Mouse (Mus musculus): ENCODE results near the gene Cpeb4. TPM values are rescaled to one million over a fixed set of nuclear protein-coding genes. Genes with fewer than 3 reads are reported as not detected.
"Not testable (repeated sequence)": the region's sequence is repeated elsewhere in the genome, so short reads cannot be mapped to it uniquely, and the experiment has no call there.

Cpeb4 gene
- polyA plus RNA-seq, 1 experiment from 2014 or later, result 5.9 TPM

- ATAC-seq (replicated peaks; ENCODE audit: extremely low read depth, insufficient read depth, low FRiP score), result no peak
Measured at GRCm38 (mm10) chr11:31974132-31974531, 102.1 kb downstream of the Cpeb4 start.

GRCm38 (mm10) chr11:31974826-31975225 lies 102.8 kb downstream of the Cpeb4 start:
- Histone ChIP-seq H3K4me2 (ENCODE audit: low read depth, low read length) (no peak overlapping the region), H3K27ac (ENCODE audit: low read length) (no peak overlapping the region), H3K9ac (ENCODE audit: low read length) (no peak overlapping the region), H3K4me3 (ENCODE audit: low read length) (no peak overlapping the region), H3K4me1 (ENCODE audit: control insufficient read depth, insufficient read depth, low read length) (no peaks in the 10 kb centered on the region), H3K27me3 (ENCODE audit: control insufficient read depth, insufficient read depth, low read length) (no peaks in the 10 kb centered on the region), H3K36me3 (ENCODE audit: control insufficient read depth, insufficient read depth) (no peaks in the 10 kb centered on the region), H3K9me3 (replicated peaks; ENCODE audit: control insufficient read depth, low read length) (peaks cover 5% of the 10 kb centered on the region)
- no peak for ATAC-seq (replicated peaks; ENCODE audit: extremely low read depth, insufficient read depth, low FRiP score)
- WGBS, result 39% methylated on average over 8 of the region's 8 CpGs

More at GRCm38 (mm10) chr11:31974132-31974531, 102.1 kb downstream of the Cpeb4 start:
- Histone ChIP-seq H3K4me1 (ENCODE audit: control insufficient read depth, insufficient read depth, low read length) (no peaks in the 10 kb centered on the region), H3K9ac (ENCODE audit: low read length) (no peak overlapping the region), H3K9me3 (replicated peaks; ENCODE audit: control insufficient read depth, low read length) (no peaks in the 10 kb centered on the region), H3K36me3 (ENCODE audit: control insufficient read depth, insufficient read depth) (no peaks in the 10 kb centered on the region), H3K27me3 (ENCODE audit: control insufficient read depth, insufficient read depth, low read length) (no peaks in the 10 kb centered on the region), H3K4me2 (ENCODE audit: low read depth, low read length) (no peak overlapping the region), H3K4me3 (ENCODE audit: low read length) (no peak overlapping the region), H3K27ac (ENCODE audit: low read length) (no peak overlapping the region)
- 68% methylated on average over 4 of the region's 4 CpGs for WGBS

- 75% methylated on average over 5 of the region's 5 CpGs for WGBS
- peaks cover 8% of the 10 kb centered on the region for H3K9me3 ChIP-seq (replicated peaks; ENCODE audit: control insufficient read depth, low read length)
- no peak overlapping the region for H3K27ac ChIP-seq (ENCODE audit: low read length)
- no peaks in the 10 kb centered on the region for H3K4me1 ChIP-seq (ENCODE audit: control insufficient read depth, insufficient read depth, low read length)
- no peak for ATAC-seq (replicated peaks; ENCODE audit: extremely low read depth, insufficient read depth, low FRiP score)
- no peak overlapping the region for H3K9ac ChIP-seq (ENCODE audit: low read length)
- H3K36me3 ChIP-seq (ENCODE audit: control insufficient read depth, insufficient read depth), result no peaks in the 10 kb centered on the region
- H3K27me3 ChIP-seq (ENCODE audit: control insufficient read depth, insufficient read depth, low read length), result no peaks in the 10 kb centered on the region
- no peak overlapping the region for H3K4me2 ChIP-seq (ENCODE audit: low read depth, low read length)
- H3K4me3 ChIP-seq (ENCODE audit: low read length), result no peak overlapping the region
Measured at GRCm38 (mm10) chr11:31975678-31976077, 103.7 kb downstream of the Cpeb4 start.

- Histone ChIP-seq H3K4me3 (ENCODE audit: low read length) (no peak overlapping the region), H3K9me3 (replicated peaks; ENCODE audit: control insufficient read depth, low read length) (peaks cover 8% of the 10 kb centered on the region), H3K27me3 (ENCODE audit: control insufficient read depth, insufficient read depth, low read length) (no peaks in the 10 kb centered on the region), H3K9ac (ENCODE audit: low read length) (no peak overlapping the region), H3K36me3 (ENCODE audit: control insufficient read depth, insufficient read depth) (no peaks in the 10 kb centered on the region), H3K4me1 (ENCODE audit: control insufficient read depth, insufficient read depth, low read length) (no peaks in the 10 kb centered on the region), H3K27ac (ENCODE audit: low read length) (no peak overlapping the region), H3K4me2 (ENCODE audit: low read depth, low read length) (no peak overlapping the region)
- WGBS, result 54% methylated on average over 5 of the region's 5 CpGs
- no peak for ATAC-seq (replicated peaks; ENCODE audit: extremely low read depth, insufficient read depth, low FRiP score)
Measured at GRCm38 (mm10) chr11:31976137-31976536, 104.1 kb downstream of the Cpeb4 start.

DNA sequence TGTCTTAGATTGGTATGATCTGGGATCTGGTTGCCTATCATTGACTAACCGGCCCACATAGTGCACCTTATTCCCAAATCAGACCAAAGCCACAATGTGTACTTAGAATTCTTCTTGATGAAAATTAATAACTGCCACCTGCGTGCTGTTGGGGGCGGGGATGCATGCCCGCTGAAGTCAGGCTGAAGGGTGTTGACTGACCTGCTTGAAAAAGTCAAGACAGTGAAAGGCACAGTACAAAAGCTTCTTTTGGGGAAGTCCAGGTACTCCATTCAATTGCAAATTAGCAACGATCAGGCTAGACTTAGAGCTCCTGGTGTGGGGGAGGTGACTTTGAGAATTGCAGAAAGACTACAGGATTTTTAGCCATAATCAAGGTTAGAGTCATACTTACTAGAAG lies 108.1 kb downstream of the Cpeb4 start:
- H3K27ac ChIP-seq (ENCODE audit: low read length); H3K4me1 ChIP-seq (ENCODE audit: control insufficient read depth, insufficient read depth, low read length); H3K9ac ChIP-seq (ENCODE audit: low read length); H3K4me2 ChIP-seq (ENCODE audit: low read depth, low read length); H3K36me3 ChIP-seq (ENCODE audit: control insufficient read depth, insufficient read depth); H3K27me3 ChIP-seq (ENCODE audit: control insufficient read depth, insufficient read depth, low read length); H3K4me3 ChIP-seq (ENCODE audit: low read length); H3K9me3 ChIP-seq (replicated peaks; ENCODE audit: control insufficient read depth, low read length); ATAC-seq (replicated peaks; ENCODE audit: extremely low read depth, insufficient read depth, low FRiP score): not testable (repeated sequence)
- 88% methylated on average over 5 of the region's 5 CpGs for WGBS

DNA sequence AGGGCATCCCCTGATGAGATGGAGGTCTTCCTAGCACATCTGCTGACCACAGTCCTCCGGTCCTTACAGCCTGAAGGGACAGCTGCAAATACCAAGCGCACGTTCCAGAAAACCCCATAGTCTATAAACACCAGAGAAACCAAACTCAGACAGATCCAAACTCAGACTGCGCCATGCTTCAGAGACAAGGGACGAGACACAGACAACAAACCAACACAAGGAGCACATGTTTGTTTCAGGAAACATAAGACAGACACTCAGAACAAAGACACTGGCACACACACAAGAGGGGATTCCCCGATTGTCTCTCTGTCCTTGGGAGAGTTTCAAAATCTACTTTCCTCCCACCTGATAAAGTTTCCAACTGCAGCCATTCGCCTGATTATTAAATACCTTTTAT lies 109.8 kb downstream of the Cpeb4 start:
- Histone ChIP-seq H3K27me3 (ENCODE audit: control insufficient read depth, insufficient read depth, low read length) (no peaks in the 10 kb centered on the region), H3K4me3 (ENCODE audit: low read length) (no peak overlapping the region), H3K9me3 (replicated peaks; ENCODE audit: control insufficient read depth, low read length) (peaks cover 8% of the 10 kb centered on the region), H3K4me2 (ENCODE audit: low read depth, low read length) (no peak overlapping the region), H3K27ac (ENCODE audit: low read length) (no peak overlapping the region), H3K4me1 (ENCODE audit: control insufficient read depth, insufficient read depth, low read length) (no peaks in the 10 kb centered on the region; the same call in 1 of the 2 replicates), H3K9ac (ENCODE audit: low read length) (no peak overlapping the region), H3K36me3 (ENCODE audit: control insufficient read depth, insufficient read depth) (no peaks in the 10 kb centered on the region)
- no peak for ATAC-seq (replicated peaks; ENCODE audit: extremely low read depth, insufficient read depth, low FRiP score)
- WGBS, result 79% methylated on average over 7 of the region's 7 CpGs

- not testable (repeated sequence) for H3K36me3 ChIP-seq (ENCODE audit: control insufficient read depth, insufficient read depth); H3K27ac ChIP-seq (ENCODE audit: low read length); H3K27me3 ChIP-seq (ENCODE audit: control insufficient read depth, insufficient read depth, low read length); H3K4me1 ChIP-seq (ENCODE audit: control insufficient read depth, insufficient read depth, low read length); ATAC-seq (replicated peaks; ENCODE audit: extremely low read depth, insufficient read depth, low FRiP score); H3K4me3 ChIP-seq (ENCODE audit: low read length); H3K4me2 ChIP-seq (ENCODE audit: low read depth, low read length); H3K9me3 ChIP-seq (replicated peaks; ENCODE audit: control insufficient read depth, low read length); H3K9ac ChIP-seq (ENCODE audit: low read length)
- 76% methylated on average over 13 of the region's 13 CpGs for WGBS
Measured at GRCm38 (mm10) chr11:31982247-31982943, 110.4 kb downstream of the Cpeb4 start.

- Histone ChIP-seq H3K9ac (ENCODE audit: low read length) (no peak overlapping the region), H3K27ac (ENCODE audit: low read length) (no peak overlapping the region), H3K36me3 (ENCODE audit: control insufficient read depth, insufficient read depth) (no peaks in the 10 kb centered on the region), H3K4me2 (ENCODE audit: low read depth, low read length) (no peak overlapping the region), H3K4me1 (ENCODE audit: control insufficient read depth, insufficient read depth, low read length) (no peaks in the 10 kb centered on the region; the same call in 1 of the 2 replicates), H3K27me3 (ENCODE audit: control insufficient read depth, insufficient read depth, low read length) (no peaks in the 10 kb centered on the region), H3K4me3 (ENCODE audit: low read length) (no peak overlapping the region), H3K9me3 (replicated peaks; ENCODE audit: control insufficient read depth, low read length) (peaks cover 8% of the 10 kb centered on the region)
- no peak for ATAC-seq (replicated peaks; ENCODE audit: extremely low read depth, insufficient read depth, low FRiP score)
Measured at GRCm38 (mm10) chr11:31983249-31983648, 111.2 kb downstream of the Cpeb4 start.

GRCm38 (mm10) chr11:31984786-31985185 lies 112.8 kb downstream of the Cpeb4 start:
- Histone ChIP-seq H3K27me3 (ENCODE audit: control insufficient read depth, insufficient read depth, low read length) (no peaks in the 10 kb centered on the region), H3K36me3 (ENCODE audit: control insufficient read depth, insufficient read depth) (no peaks in the 10 kb centered on the region), H3K27ac (ENCODE audit: low read length) (no peak overlapping the region), H3K4me2 (ENCODE audit: low read depth, low read length) (no peak overlapping the region), H3K4me3 (ENCODE audit: low read length) (no peak overlapping the region), H3K9ac (ENCODE audit: low read length) (no peak overlapping the region), H3K4me1 (ENCODE audit: control insufficient read depth, insufficient read depth, low read length) (no peaks in the 10 kb centered on the region; the same call in 1 of the 2 replicates), H3K9me3 (replicated peaks; ENCODE audit: control insufficient read depth, low read length) (peaks cover 3% of the 10 kb centered on the region; the same call in 1 of the 2 replicates)
- 63% methylated on average over 2 of the region's 2 CpGs for WGBS
- ATAC-seq (replicated peaks; ENCODE audit: extremely low read depth, insufficient read depth, low FRiP score), result no peak
